ENCODE assay signal across 26 mouse cellular contexts in the genomic region with DNA sequence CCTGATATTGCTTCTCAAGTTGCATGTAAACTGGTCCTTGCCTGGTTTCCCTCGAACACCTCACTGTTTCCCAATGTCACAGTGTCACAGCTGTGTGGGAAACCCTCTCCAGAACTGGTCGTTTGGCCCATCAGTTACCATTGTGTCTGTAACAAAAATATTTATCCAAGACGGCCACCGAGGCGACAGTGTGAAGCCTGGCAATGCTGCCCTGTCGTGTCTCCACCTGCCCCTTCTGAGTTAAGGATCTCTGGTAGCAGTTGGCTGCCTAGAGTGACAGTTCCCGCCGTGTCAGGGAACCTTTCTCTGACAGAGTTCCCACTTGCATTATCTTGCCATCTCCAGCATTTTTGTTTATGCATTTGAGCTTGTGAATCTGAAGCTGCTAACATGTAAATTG.
"Had no signal": no experiment of that assay in that cellular context is flagged by ENCODE, and none has a peak within 500 bp of the region (broad histone marks: within the 10 kb centered on the region; RNA-seq: fewer than 3 reads in every experiment).

No protein-coding gene starts in this region.

- H3K9ac ChIP-seq: forebrain, postnatal 0 days; heart, embryonic 13.5 days; heart, embryonic 15.5 days; hindbrain, embryonic 13.5 days; hindbrain, embryonic 15.5 days; kidney, embryonic 15.5 days; limb, embryonic 12.5 days had no signal

- H3K9me3 ChIP-seq: heart, embryonic 13.5 days; heart, embryonic 15.5 days; hindbrain, embryonic 10.5 days; hindbrain, embryonic 13.5 days; hindbrain, embryonic 15.5 days; kidney, embryonic 15.5 days; limb, embryonic 10.5 days; limb, embryonic 12.5 days had no signal

- H3K4me2 ChIP-seq: heart, embryonic 11.5 days; heart, embryonic 13.5 days; heart, embryonic 15.5 days; hindbrain, embryonic 13.5 days; hindbrain, embryonic 15.5 days; kidney, embryonic 15.5 days; limb, embryonic 12.5 days had no signal

- H3K27ac ChIP-seq: heart, adult 2 months; heart, embryonic 13.5 days; heart, embryonic 15.5 days; hindbrain, embryonic 10.5 days; hindbrain, embryonic 13.5 days; hindbrain, embryonic 15.5 days; hindbrain, postnatal 0 days; kidney, embryonic 15.5 days; kidney, postnatal 0 days; limb, embryonic 10.5 days; limb, embryonic 12.5 days had no signal

- H3K4me1 ChIP-seq: heart, embryonic 13.5 days; heart, embryonic 15.5 days; hindbrain, embryonic 10.5 days; hindbrain, embryonic 13.5 days; hindbrain, embryonic 15.5 days had no signal

- H3K36me3 ChIP-seq: heart, embryonic 13.5 days; heart, embryonic 15.5 days; hindbrain, embryonic 10.5 days; hindbrain, embryonic 13.5 days; hindbrain, embryonic 15.5 days; kidney, embryonic 15.5 days; limb, embryonic 10.5 days; limb, embryonic 12.5 days had no signal

- DNase-seq: forebrain, postnatal 0 days; gastrocnemius, postnatal 10 days; gastrocnemius, postnatal 25 days; heart, adult 2 months; heart, postnatal 14 days; heart, postnatal 4 days; kidney, adult 11 months; kidney, adult 2 months; kidney, adult 9 months; kidney, postnatal 14 days; kidney, postnatal 36 days; layer of hippocampus, adult 9-11 months; layer of hippocampus, postnatal 36 days; liver had no signal

- H3K27me3 ChIP-seq: heart, embryonic 13.5 days; heart, embryonic 15.5 days; hindbrain, embryonic 13.5 days; hindbrain, embryonic 15.5 days; kidney, embryonic 15.5 days; limb, embryonic 12.5 days had no signal

- H3K4me3 ChIP-seq: heart, adult 2 months; heart, embryonic 13.5 days; heart, embryonic 15.5 days; hindbrain, embryonic 10.5 days; hindbrain, embryonic 13.5 days; hindbrain, embryonic 15.5 days; kidney, embryonic 15.5 days; limb, embryonic 10.5 days; limb, embryonic 12.5 days had no signal

- ATAC-seq: forebrain, postnatal 0 days; hindbrain, postnatal 0 days; intestine, embryonic 16.5 days had no signal
